Mouse (Mus musculus) urinary bladder, postnatal 36 days (tissue): ENCODE results near the gene Slc25a4.

Experiments used
- DNase-seq, 2 experiments: peaks; one replicate each; pipeline ENCODE4 v3.0.0; 2022; ENCODE audit warnings: low spot score in 2 of 2, mixed read lengths in 1 of 2

Slc25a4 gene

GRCm38 (mm10) chr8:46204974-46205640 lies 6.0 kb downstream of the Slc25a4 start:
- DNase-seq: no peak

- DNase-seq: no peak
Observed at GRCm38 (mm10) chr8:46204301-46204700, 6.8 kb downstream of the Slc25a4 start.

GRCm38 (mm10) chr8:46202350-46202749 lies 8.7 kb downstream of the Slc25a4 start:
- DNase-seq: no peak

GRCm38 (mm10) chr8:46197673-46198072 lies 13.4 kb downstream of the Slc25a4 start:
- DNase-seq: no peak

GRCm38 (mm10) chr8:46196877-46197276 lies 14.2 kb downstream of the Slc25a4 start:
- DNase-seq: no peak

GRCm38 (mm10) chr8:46193100-46193499 lies 18.0 kb downstream of the Slc25a4 start:
- DNase-seq: no peak

GRCm38 (mm10) chr8:46185361-46185760 lies 25.7 kb downstream of the Slc25a4 start:
- peak in 1 of 2 experiments; percentile 33 for DNase-seq

GRCm38 (mm10) chr8:46180136-46180535 lies 30.9 kb downstream of the Slc25a4 start:
- DNase-seq: no peak

GRCm38 (mm10) chr8:46173651-46174050 lies 37.4 kb downstream of the Slc25a4 start:
- no peak for DNase-seq

GRCm38 (mm10) chr8:46163870-46164190 lies 47.3 kb downstream of the Slc25a4 start:
- no peak for DNase-seq

GRCm38 (mm10) chr8:46162953-46163869 lies 47.9 kb downstream of the Slc25a4 start:
- peak; percentile 96 to 97 for DNase-seq
